Mouse (Mus musculus): ENCODE measurements around the gene Ptch1. TPM values are rescaled to one million over a fixed set of nuclear protein-coding genes. Genes with fewer than 3 reads are reported as not detected.

Ptch1 gene
- total and polyA plus RNA-seq, 3 experiments: 6.2 to 14.9 (median 7.4) TPM

DNA sequence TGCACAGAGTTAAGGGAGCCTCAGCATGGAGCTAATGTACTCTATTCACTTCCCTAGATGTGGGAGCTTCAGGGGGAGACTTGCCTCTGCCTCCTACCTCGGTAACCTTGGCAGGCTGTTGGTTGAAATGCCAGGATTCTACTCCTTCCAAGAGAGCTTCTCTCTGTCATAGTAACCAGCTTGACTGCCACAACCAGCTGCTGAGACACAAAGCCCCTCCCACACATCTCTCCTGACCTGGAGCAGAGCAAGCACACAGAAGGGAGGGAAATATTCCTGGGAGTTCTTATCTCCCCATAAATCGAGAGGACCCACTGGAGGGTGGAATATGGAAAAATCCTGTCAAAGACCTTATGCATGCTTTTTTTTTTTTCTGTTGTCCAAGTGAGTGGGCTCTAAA is 39.8 kb upstream of the Ptch1 start:
- Histone ChIP-seq H3K9me3 (replicated peaks; ENCODE audit: low read length) (no peaks in the 10 kb centered on the region), H3K4me3 (replicated peaks in 1 of 3; ENCODE audit: low read depth in 2 of 3, low read length in 2 of 3, poor library complexity in 1 of 3) (no peak overlapping the region), H3K4me2 (ENCODE audit: insufficient read depth, low read depth, poor library complexity, severe bottlenecking) (no peak overlapping the region), H3K27ac (ENCODE audit: insufficient read depth, low read depth) (no peak overlapping the region), H3K9ac (ENCODE audit: insufficient read depth, low read depth) (no peak overlapping the region), H3K4me1 (ENCODE audit: control insufficient read depth in 1 of 2, insufficient read depth in 2 of 2) (no peaks in the 10 kb centered on the region), H3K79me2 (replicated peaks; ENCODE audit: control insufficient read depth, extremely low read depth, insufficient read depth, poor library complexity, severe bottlenecking) (no peaks in the 10 kb centered on the region), H3K36me3 (replicated peaks in 1 of 2; ENCODE audit: control insufficient read depth in 1 of 2, insufficient read depth in 1 of 2, low read length in 1 of 2) (no peaks in the 10 kb centered on the region), H3K27me3 (replicated peaks) (peaks cover 4% of the 10 kb centered on the region)
- in situ Hi-C loops (cut with MboI; ENCODE audit: low pct_ligation_motif_present, low pct_unique_long_range_greater_than_20kb, low sequenced_read_pairs): no loop called here
- no peak for DNase-seq (ENCODE audit: extremely low read depth)
- dilution Hi-C loops (cut with MboI; ENCODE audit: extremely low pct_ligation_motif_present, extremely low pct_unique_long_range_greater_than_20kb, low sequenced_read_pairs): no loop called here
- TF ChIP-seq TCF12 (IDR thresholded peaks at IDR 0.05; ENCODE audit: low read depth, low read length) (no peak), CHD2 (IDR thresholded peaks at IDR 0.05; ENCODE audit: low read length) (no peak), MAX (IDR thresholded peaks at IDR 0.05; ENCODE audit: low read length) (no peak), TBP (conservative IDR thresholded peaks at IDR 0.05; ENCODE audit: low read depth, low read length) (no peak), BHLHE40 (IDR thresholded peaks at IDR 0.05; ENCODE audit: low read depth, low read length) (no peak), NELFE (IDR thresholded peaks at IDR 0.05; ENCODE audit: low read depth, low read length) (no peak), RCOR1 (conservative IDR thresholded peaks at IDR 0.05; ENCODE audit: low read depth, low read length) (no peak), JUND (conservative IDR thresholded peaks at IDR 0.05; ENCODE audit: low read depth, low read length) (no peak), MAZ (IDR thresholded peaks at IDR 0.05; ENCODE audit: low read depth, low read length) (no peak), MAFK (IDR thresholded peaks at IDR 0.05; ENCODE audit: insufficient replicate concordance, low read length) (no peak), RAD21 (IDR thresholded peaks at IDR 0.05; ENCODE audit: low read depth, low read length) (no peak), SMC3 (IDR thresholded peaks at IDR 0.05; ENCODE audit: low read depth, low read length) (no peak), MEF2A (IDR thresholded peaks at IDR 0.05; ENCODE audit: borderline replicate concordance, low read depth, low read length) (no peak), POLR2A (IDR thresholded peaks at IDR 0.05; ENCODE audit: low read depth, low read length) (no peak), SIN3A (IDR thresholded peaks at IDR 0.05; ENCODE audit: low read length) (no peak), KAT2A (IDR thresholded peaks at IDR 0.05; ENCODE audit: insufficient replicate concordance, low read length) (no peak), IRF4 (IDR thresholded peaks at IDR 0.05; ENCODE audit: low read depth, low read length) (no peak), GABPA (IDR thresholded peaks at IDR 0.05; ENCODE audit: insufficient replicate concordance, low read depth, low read length) (no peak), MYC (IDR thresholded peaks at IDR 0.05; ENCODE audit: low read depth, low read length) (no peak), EP300 (IDR thresholded peaks at IDR 0.05; ENCODE audit: low read length) (no peak)

DNA sequence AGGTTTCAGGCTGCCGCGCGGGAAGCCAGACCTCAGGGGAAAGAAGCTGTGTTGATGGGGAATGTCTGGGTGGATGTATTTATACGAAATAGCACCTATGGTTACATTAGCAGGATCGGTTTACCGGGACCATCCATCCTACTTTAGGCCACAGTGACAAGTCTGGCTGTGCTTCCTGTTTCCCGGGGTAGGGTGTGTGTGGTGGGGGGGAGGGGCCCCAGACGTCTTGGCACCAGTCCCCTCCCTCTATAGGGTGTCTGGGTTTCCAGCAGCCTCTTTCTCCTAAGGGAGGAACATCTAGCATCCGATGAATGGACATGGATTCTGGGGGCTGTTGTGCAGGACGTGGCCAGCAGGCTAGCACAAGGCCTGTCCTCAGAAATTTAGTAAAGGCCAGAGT is 36.3 kb upstream of the Ptch1 start:
- no peak for TF ChIP-seq IRF4 (IDR thresholded peaks at IDR 0.05; ENCODE audit: low read depth, low read length)
- dilution Hi-C loops (cut with MboI; ENCODE audit: extremely low pct_ligation_motif_present, extremely low pct_unique_long_range_greater_than_20kb, low sequenced_read_pairs): no loop called here
- no peaks in the 10 kb centered on the region for H3K9me3 ChIP-seq (replicated peaks; ENCODE audit: low read length)
- DNase-seq (ENCODE audit: extremely low read depth): no peak
- no peak overlapping the region for H3K4me3 ChIP-seq (replicated peaks in 1 of 3; ENCODE audit: low read depth in 2 of 3, low read length in 2 of 3, poor library complexity in 1 of 3)
- H3K27ac ChIP-seq (ENCODE audit: insufficient read depth, low read depth): no peak overlapping the region
- no peaks in the 10 kb centered on the region for H3K79me2 ChIP-seq (replicated peaks; ENCODE audit: control insufficient read depth, extremely low read depth, insufficient read depth, poor library complexity, severe bottlenecking)
- H3K36me3 ChIP-seq (replicated peaks in 1 of 2; ENCODE audit: control insufficient read depth in 1 of 2, insufficient read depth in 1 of 2, low read length in 1 of 2): no peaks in the 10 kb centered on the region
- peaks cover 0 to under 1% of the 10 kb centered on the region in 2 experiments; a peak in 2 of 4 replicates for H3K4me1 ChIP-seq (ENCODE audit: control insufficient read depth in 1 of 2, insufficient read depth in 2 of 2)
- H3K9ac ChIP-seq (ENCODE audit: insufficient read depth, low read depth): no peak overlapping the region
- peaks cover 4% of the 10 kb centered on the region for H3K27me3 ChIP-seq (replicated peaks)
- H3K4me2 ChIP-seq (ENCODE audit: insufficient read depth, low read depth, poor library complexity, severe bottlenecking): no peak overlapping the region
- in situ Hi-C loops (cut with MboI; ENCODE audit: low pct_ligation_motif_present, low pct_unique_long_range_greater_than_20kb, low sequenced_read_pairs): no loop called here

Data from CH12.LX (cell line).